Mouse (Mus musculus): Measurements from ENCODE around the gene Fyb.

- TF ChIP-seq ZNF384 (IDR thresholded peaks at IDR 0.05; ENCODE audit: low read depth, low read length) (no peak), CHD2 (IDR thresholded peaks at IDR 0.05; ENCODE audit: low read depth, low read length) (no peak)
Measured at GRCm38 (mm10) chr15:6579769-6580261, 57.2 kb downstream of the Fyb start.
